Mouse (Mus musculus) kidney, adult 2 months (tissue): Measurements from ENCODE around the gene Foxf2.

Experiments used
- CTCF ChIP-seq: fragments of 200-500 bp; conservative IDR thresholded peaks from 2 replicates; pipeline ENCODE4 v1.5.1; 2011; ENCODE audit warnings: low read depth, mild to moderate bottlenecking, control low read depth, low read length, moderate library complexity, mixed read lengths; ENCODE audit not compliant: insufficient read depth, insufficient read length
- POLR2A ChIP-seq: fragments of 200-500 bp; IDR thresholded peaks from one replicate; pipeline ENCODE4 v1.6.1; 2011; ENCODE audit warnings: low read depth, low read length, control low read depth

- no peak for TF ChIP-seq CTCF
- TF ChIP-seq POLR2A: no peak
Observed at GRCm38 (mm10) chr13:31625333-31626101, at the start of gene Foxf2.
